Mouse (Mus musculus): ENCODE results near the gene Baiap2. TPM values are rescaled to one million over a fixed set of nuclear protein-coding genes. Genes with fewer than 3 reads are reported as not detected.

Baiap2 gene
- polyA plus RNA-seq, 1 experiment from 2014 or later = 7.0 TPM

- Histone ChIP-seq H3K27ac (no peak overlapping the region), H3K36me3 (peaks cover 6% of the 10 kb centered on the region; the same call in 1 of the 2 replicates), H3K4me2 (no peak overlapping the region), H3K27me3 (replicated peaks) (no peaks in the 10 kb centered on the region), H3K9me3 (replicated peaks) (no peaks in the 10 kb centered on the region), H3K4me3 (no peak overlapping the region), H3K4me1 (no peaks in the 10 kb centered on the region), H3K9ac (no peak overlapping the region)
- ATAC-seq = no peak
- WGBS (ENCODE audit: insufficient replicate concordance) = 67% methylated on average over 6 of the region's 6 CpGs
Measured at GRCm38 (mm10) chr11:119966294-119966693, 23.7 kb downstream of the Baiap2 start.

- no peak overlapping the region for H3K9ac ChIP-seq
- H3K4me2 ChIP-seq = no peak overlapping the region
- H3K4me1 ChIP-seq = no peaks in the 10 kb centered on the region
- 71% methylated on average over 8 of the region's 8 CpGs for WGBS (ENCODE audit: insufficient replicate concordance)
- H3K4me3 ChIP-seq = no peak overlapping the region
- H3K9me3 ChIP-seq (replicated peaks) = no peaks in the 10 kb centered on the region
- H3K27me3 ChIP-seq (replicated peaks) = no peaks in the 10 kb centered on the region
- H3K36me3 ChIP-seq = peaks cover 4% of the 10 kb centered on the region; the same call in 1 of the 2 replicates
- ATAC-seq = no peak
- no peak overlapping the region for H3K27ac ChIP-seq
Measured at GRCm38 (mm10) chr11:119967401-119967800, 24.8 kb downstream of the Baiap2 start.

- peaks cover 4% of the 10 kb centered on the region; the same call in 1 of the 2 replicates for H3K36me3 ChIP-seq
- no peak overlapping the region for H3K4me2 ChIP-seq
- H3K9me3 ChIP-seq (replicated peaks) = no peaks in the 10 kb centered on the region
- no peak overlapping the region for H3K4me3 ChIP-seq
- no peak overlapping the region for H3K27ac ChIP-seq
- no peaks in the 10 kb centered on the region for H3K27me3 ChIP-seq (replicated peaks)
- ATAC-seq = no peak
- H3K4me1 ChIP-seq = no peaks in the 10 kb centered on the region
- no peak overlapping the region for H3K9ac ChIP-seq
- 72% methylated on average over 2 of the region's 2 CpGs for WGBS (ENCODE audit: insufficient replicate concordance)
Measured at GRCm38 (mm10) chr11:119967892-119968291, 25.3 kb downstream of the Baiap2 start.

GRCm38 (mm10) chr11:119970021-119970851 is 27.7 kb downstream of the Baiap2 start:
- no peaks in the 10 kb centered on the region for H3K4me1 ChIP-seq
- peaks cover 10% of the 10 kb centered on the region for H3K36me3 ChIP-seq
- no peak overlapping the region for H3K9ac ChIP-seq
- H3K27me3 ChIP-seq (replicated peaks) = no peaks in the 10 kb centered on the region
- WGBS (ENCODE audit: insufficient replicate concordance) = 69% methylated on average over 12 of the region's 12 CpGs
- no peaks in the 10 kb centered on the region for H3K9me3 ChIP-seq (replicated peaks)
- H3K4me3 ChIP-seq = no peak overlapping the region
- ATAC-seq = peak; percentile 32; the same call in 1 of the 2 replicates
- H3K4me2 ChIP-seq = no peak overlapping the region
- no peak overlapping the region for H3K27ac ChIP-seq

- Histone ChIP-seq H3K4me3 (no peak overlapping the region), H3K9me3 (replicated peaks) (no peaks in the 10 kb centered on the region), H3K27me3 (replicated peaks) (no peaks in the 10 kb centered on the region), H3K9ac (no peak overlapping the region), H3K36me3 (peaks cover 10% of the 10 kb centered on the region), H3K27ac (no peak overlapping the region), H3K4me1 (no peaks in the 10 kb centered on the region), H3K4me2 (no peak overlapping the region)
- no peak for ATAC-seq
- WGBS (ENCODE audit: insufficient replicate concordance) = 60% methylated on average over 4 of the region's 4 CpGs
Measured at GRCm38 (mm10) chr11:119973789-119974188, 31.2 kb downstream of the Baiap2 start.

GRCm38 (mm10) chr11:119975739-119976501 is 33.4 kb downstream of the Baiap2 start:
- H3K36me3 ChIP-seq = peaks cover 10% of the 10 kb centered on the region

GRCm38 (mm10) chr11:119978701-119979100 is 36.1 kb downstream of the Baiap2 start:
- Histone ChIP-seq H3K27ac (no peak overlapping the region), H3K4me2 (no peak overlapping the region), H3K4me1 (0 out of 2 replicates have a peak, but pooled peaks cover 5% of the 10 kb centered on the region), H3K27me3 (replicated peaks) (no peaks in the 10 kb centered on the region), H3K4me3 (no peak overlapping the region), H3K9me3 (replicated peaks) (no peaks in the 10 kb centered on the region), H3K36me3 (peaks cover 13% of the 10 kb centered on the region), H3K9ac (no peak overlapping the region)
- WGBS (ENCODE audit: insufficient replicate concordance) = 82% methylated on average over 4 of the region's 4 CpGs
- ATAC-seq = no peak

More at GRCm38 (mm10) chr11:119975739-119976501, 33.4 kb downstream of the Baiap2 start:
- no peak overlapping the region for H3K9ac ChIP-seq
- no peak overlapping the region for H3K4me3 ChIP-seq
- no peak overlapping the region for H3K4me2 ChIP-seq
- ATAC-seq = no peak
- H3K4me1 ChIP-seq = 0 out of 2 replicates have a peak, but pooled peaks cover 5% of the 10 kb centered on the region
- no peaks in the 10 kb centered on the region for H3K9me3 ChIP-seq (replicated peaks)
- H3K27ac ChIP-seq = no peak overlapping the region
- no peaks in the 10 kb centered on the region for H3K27me3 ChIP-seq (replicated peaks)
- 67% methylated on average over 8 of the region's 8 CpGs for WGBS (ENCODE audit: insufficient replicate concordance)

GRCm38 (mm10) chr11:119979596-119980385 is 37.2 kb downstream of the Baiap2 start:
- Histone ChIP-seq H3K27me3 (replicated peaks) (no peaks in the 10 kb centered on the region), H3K4me1 (0 out of 2 replicates have a peak, but pooled peaks cover 5% of the 10 kb centered on the region), H3K4me2 (no peak overlapping the region), H3K9ac (no peak overlapping the region), H3K27ac (no peak overlapping the region), H3K9me3 (replicated peaks) (no peaks in the 10 kb centered on the region), H3K4me3 (no peak overlapping the region), H3K36me3 (peaks cover 6% of the 10 kb centered on the region; the same call in 1 of the 2 replicates)
- WGBS (ENCODE audit: insufficient replicate concordance) = 65% methylated on average over 10 of the region's 10 CpGs
- no peak for ATAC-seq

GRCm38 (mm10) chr11:119981769-119982168 is 39.2 kb downstream of the Baiap2 start:
- 59% methylated on average over 3 of the region's 3 CpGs for WGBS (ENCODE audit: insufficient replicate concordance)
- H3K36me3 ChIP-seq = peaks cover 5% of the 10 kb centered on the region; the same call in 1 of the 2 replicates
- ATAC-seq = no peak
- no peak overlapping the region for H3K4me3 ChIP-seq
- 0 out of 2 replicates have a peak, but pooled peaks cover 5% of the 10 kb centered on the region for H3K4me1 ChIP-seq
- no peak overlapping the region for H3K4me2 ChIP-seq
- no peak overlapping the region for H3K27ac ChIP-seq
- H3K9ac ChIP-seq = no peak overlapping the region
- H3K9me3 ChIP-seq (replicated peaks) = no peaks in the 10 kb centered on the region
- H3K27me3 ChIP-seq (replicated peaks) = no peaks in the 10 kb centered on the region

GRCm38 (mm10) chr11:119982236-119982635 is 39.7 kb downstream of the Baiap2 start:
- Histone ChIP-seq H3K9me3 (replicated peaks) (no peaks in the 10 kb centered on the region), H3K4me1 (0 out of 2 replicates have a peak, but pooled peaks cover 5% of the 10 kb centered on the region), H3K9ac (no peak overlapping the region), H3K4me2 (no peak overlapping the region), H3K36me3 (peaks cover 5% of the 10 kb centered on the region; the same call in 1 of the 2 replicates), H3K27ac (no peak overlapping the region), H3K27me3 (replicated peaks) (no peaks in the 10 kb centered on the region), H3K4me3 (no peak overlapping the region)
- 77% methylated on average over 3 of the region's 3 CpGs for WGBS (ENCODE audit: insufficient replicate concordance)
- no peak for ATAC-seq

GRCm38 (mm10) chr11:119983151-119983550 is 40.6 kb downstream of the Baiap2 start:
- Histone ChIP-seq H3K9ac (no peak overlapping the region), H3K27me3 (replicated peaks) (no peaks in the 10 kb centered on the region), H3K4me1 (0 out of 2 replicates have a peak, but pooled peaks cover 5% of the 10 kb centered on the region), H3K9me3 (replicated peaks) (no peaks in the 10 kb centered on the region), H3K27ac (no peak overlapping the region), H3K4me2 (no peak overlapping the region), H3K4me3 (no peak overlapping the region), H3K36me3 (peaks cover 5% of the 10 kb centered on the region; the same call in 1 of the 2 replicates)
- ATAC-seq = no peak
- 79% methylated on average over 2 of the region's 2 CpGs for WGBS (ENCODE audit: insufficient replicate concordance)

All from liver, embryonic 12.5 days (tissue).